Mouse (Mus musculus): ENCODE measurements around the gene Wdr6.

DNA sequence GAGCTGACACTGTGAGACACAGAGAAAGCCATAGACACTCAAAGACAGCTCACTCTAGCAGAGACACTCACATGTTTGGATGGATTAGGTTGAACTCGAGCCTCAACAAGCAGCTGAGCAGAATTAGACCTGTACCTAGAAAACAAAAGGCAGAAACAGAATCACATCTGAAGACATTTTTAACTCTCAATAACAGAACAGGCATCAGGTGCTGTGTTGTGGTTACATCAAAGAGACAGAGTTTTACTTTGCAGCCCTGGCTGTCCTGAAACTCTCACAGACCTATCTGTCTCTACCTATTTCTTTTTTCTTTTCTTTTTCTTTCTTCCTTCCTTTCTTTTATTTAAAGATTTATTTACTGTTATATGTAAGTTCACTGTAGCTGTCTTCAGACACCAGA is 38.8 kb upstream of the Wdr6 start:
- TF ChIP-seq POLR2A (IDR thresholded peaks at IDR 0.05; ENCODE audit: low read depth, low read length): no peak
- no peak for TF ChIP-seq CTCF (IDR thresholded peaks at IDR 0.05; ENCODE audit: extremely low read depth, insufficient read depth, insufficient read length, insufficient replicate concordance)
